Mouse (Mus musculus): ENCODE data around the gene Tmem109. TPM values are rescaled to one million over a fixed set of nuclear protein-coding genes. Genes with fewer than 3 reads are reported as not detected.
A peak's percentile ranks its signal among the peaks of the same experiment; 100 is the strongest.

Gene Tmem109
- polyA plus RNA-seq, 1 experiment, result 223 TPM

DNA sequence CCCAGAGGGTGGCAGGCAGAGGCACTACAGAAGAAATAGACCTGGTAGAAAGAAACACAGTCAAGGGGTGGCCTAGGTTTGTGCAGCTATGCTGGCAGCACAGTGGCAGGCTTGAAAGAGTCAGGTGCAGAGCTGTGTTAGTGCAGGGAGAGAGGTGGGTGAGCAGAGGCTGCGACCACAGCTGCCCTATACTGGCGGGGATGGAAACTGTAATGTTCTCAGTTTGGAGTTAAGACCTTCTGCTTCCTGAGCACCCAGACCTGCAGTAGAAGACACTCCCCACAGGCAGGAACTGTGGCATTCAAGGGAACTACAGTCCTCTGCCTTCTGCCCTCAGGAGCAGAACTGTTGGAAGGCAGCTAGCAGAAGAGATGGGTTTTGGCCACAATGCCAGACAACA is 33.1 kb upstream of the Tmem109 start:
- TF ChIP-seq MAX (IDR thresholded peaks at IDR 0.05; ENCODE audit: low read depth) (no peak), USF1 (IDR thresholded peaks at IDR 0.05; ENCODE audit: low read depth) (no peak), MYOG (IDR thresholded peaks at IDR 0.05; ENCODE audit: control insufficient read depth in 1 of 3, insufficient read depth in 1 of 3, insufficient read length in 2 of 3, low read depth in 2 of 3) (no peak), MYOD1 (IDR thresholded peaks at IDR 0.05; ENCODE audit: control insufficient read depth in 1 of 3, insufficient read length in 2 of 3, low read depth in 2 of 3) (no peak), E2F4 (IDR thresholded peaks at IDR 0.05; ENCODE audit: insufficient read depth) (no peak), REST (IDR thresholded peaks at IDR 0.05; ENCODE audit: insufficient read depth, insufficient read length) (no peak), TCF3 (IDR thresholded peaks at IDR 0.05; ENCODE audit: insufficient read length, low read depth) (no peak), CEBPB (IDR thresholded peaks at IDR 0.05; ENCODE audit: insufficient read depth, poor library complexity, severe bottlenecking) (no peak), POLR2A (IDR thresholded peaks at IDR 0.05; ENCODE audit: insufficient read length, low read depth) (no peak), POLR2AphosphoS2 (IDR thresholded peaks at IDR 0.05; ENCODE audit: insufficient read length, low read depth) (no peak), SRF (IDR thresholded peaks at IDR 0.05; ENCODE audit: control insufficient read depth, insufficient read length, low read depth) (no peak)
- no peak overlapping the region for H3K4me3 ChIP-seq
- H3K27me3 ChIP-seq (ENCODE audit: control insufficient read depth, insufficient read depth, insufficient read length), result peaks cover 10% of the 10 kb centered on the region
- no peak overlapping the region for H3K4me2 ChIP-seq (ENCODE audit: low read depth)
- H3ac ChIP-seq (ENCODE audit: control insufficient read depth, insufficient read length), result no peak overlapping the region
- no peaks in the 10 kb centered on the region for H3K79me2 ChIP-seq (ENCODE audit: control insufficient read depth, insufficient read depth)
- no peaks in the 10 kb centered on the region for H3K36me3 ChIP-seq (ENCODE audit: control insufficient read depth, insufficient read depth)

DNA sequence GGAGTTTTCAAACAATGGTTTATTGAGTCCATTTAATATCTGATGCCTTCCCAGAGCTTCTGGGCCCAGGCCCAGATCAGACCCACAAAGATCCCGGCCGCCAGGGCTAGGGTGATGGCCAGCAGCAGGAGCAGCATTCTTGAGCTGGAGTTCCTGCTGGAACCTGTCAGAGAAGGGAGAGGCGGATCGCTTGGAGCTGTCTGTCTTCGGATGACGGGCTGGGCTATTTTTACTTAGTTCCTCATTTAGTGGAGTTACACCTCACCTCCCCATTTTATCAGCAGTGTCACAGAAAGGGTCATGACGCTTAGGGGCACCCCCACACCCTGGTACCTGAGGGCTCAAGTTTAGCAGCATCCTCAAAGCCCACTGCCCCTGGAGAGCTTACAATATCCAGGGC is 32.5 kb upstream of the Tmem109 start:
- H3K4me3 ChIP-seq, result no peak overlapping the region
- H3ac ChIP-seq (ENCODE audit: control insufficient read depth, insufficient read length), result no peak overlapping the region
- no peaks in the 10 kb centered on the region for H3K79me2 ChIP-seq (ENCODE audit: control insufficient read depth, insufficient read depth)
- TF ChIP-seq TCF12 (IDR thresholded peaks at IDR 0.05; ENCODE audit: insufficient read depth, poor library complexity, severe bottlenecking) (no peak), SRF (IDR thresholded peaks at IDR 0.05; ENCODE audit: control insufficient read depth, insufficient read length, low read depth) (no peak), REST (IDR thresholded peaks at IDR 0.05; ENCODE audit: insufficient read depth, insufficient read length) (no peak), MAX (IDR thresholded peaks at IDR 0.05; ENCODE audit: low read depth) (no peak), USF1 (IDR thresholded peaks at IDR 0.05; ENCODE audit: low read depth) (no peak), MYOD1 (IDR thresholded peaks at IDR 0.05; ENCODE audit: control insufficient read depth in 1 of 3, insufficient read length in 2 of 3, low read depth in 2 of 3) (no peak), CEBPB (IDR thresholded peaks at IDR 0.05; ENCODE audit: insufficient read depth, poor library complexity, severe bottlenecking) (no peak)
- no peak overlapping the region for H3K4me2 ChIP-seq (ENCODE audit: low read depth)
- H3K36me3 ChIP-seq (ENCODE audit: control insufficient read depth, insufficient read depth), result no peaks in the 10 kb centered on the region
- peaks cover 10% of the 10 kb centered on the region for H3K27me3 ChIP-seq (ENCODE audit: control insufficient read depth, insufficient read depth, insufficient read length)

DNA sequence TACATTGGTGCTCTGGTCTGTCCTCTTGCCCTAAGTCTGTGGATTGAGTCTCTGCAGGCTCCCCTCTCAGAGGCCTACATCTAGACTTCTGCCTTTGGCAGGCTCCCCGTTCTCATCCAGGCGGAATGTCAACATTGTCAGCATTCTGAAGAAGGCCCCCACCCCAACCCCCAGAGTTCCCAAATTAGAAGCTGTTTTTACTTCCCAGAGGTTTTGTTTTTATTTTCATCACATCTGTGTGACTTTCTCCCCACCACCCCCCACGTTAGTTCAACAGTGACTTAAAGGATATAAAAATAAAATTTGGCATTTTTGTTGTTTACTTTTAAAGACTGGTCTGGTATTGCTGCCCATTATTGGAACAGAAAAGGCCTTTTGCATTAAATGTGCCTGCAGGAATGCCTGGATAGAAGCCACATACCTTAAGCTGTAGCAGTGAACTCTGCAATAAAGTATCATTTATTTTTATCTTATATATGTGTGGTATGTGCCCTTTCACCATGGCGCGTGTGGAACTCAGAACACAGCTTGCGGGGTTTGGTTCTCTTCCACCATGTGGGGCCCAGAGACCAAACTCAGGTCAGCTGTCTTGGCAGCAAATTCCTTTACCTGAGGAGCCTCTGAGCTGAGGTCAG is 27.4 kb upstream of the Tmem109 start:
- H3K36me3 ChIP-seq (ENCODE audit: control insufficient read depth, insufficient read depth), result peaks cover 12% of the 10 kb centered on the region
- TF ChIP-seq SRF (IDR thresholded peaks at IDR 0.05; ENCODE audit: control insufficient read depth, insufficient read length, low read depth), result no peak
- TF ChIP-seq MYOD1 (IDR thresholded peaks at IDR 0.05; ENCODE audit: control insufficient read depth in 1 of 3, insufficient read length in 2 of 3, low read depth in 2 of 3), result no peak
- TF ChIP-seq E2F4 (IDR thresholded peaks at IDR 0.05; ENCODE audit: insufficient read depth), result no peak
- TF ChIP-seq MAX (IDR thresholded peaks at IDR 0.05; ENCODE audit: low read depth), result no peak
- TF ChIP-seq TCF12 (IDR thresholded peaks at IDR 0.05; ENCODE audit: insufficient read depth, poor library complexity, severe bottlenecking), result no peak
- TF ChIP-seq TCF3 (IDR thresholded peaks at IDR 0.05; ENCODE audit: insufficient read length, low read depth), result no peak
- TF ChIP-seq CEBPB (IDR thresholded peaks at IDR 0.05; ENCODE audit: insufficient read depth, poor library complexity, severe bottlenecking), result no peak
- H3K27me3 ChIP-seq (ENCODE audit: control insufficient read depth, insufficient read depth, insufficient read length), result no peaks in the 10 kb centered on the region
- no peak overlapping the region for H3K4me3 ChIP-seq
- no peak overlapping the region for H3ac ChIP-seq (ENCODE audit: control insufficient read depth, insufficient read length)
- H3K79me2 ChIP-seq (ENCODE audit: control insufficient read depth, insufficient read depth), result no peaks in the 10 kb centered on the region
- H3K4me2 ChIP-seq (ENCODE audit: low read depth), result no peak overlapping the region

DNA sequence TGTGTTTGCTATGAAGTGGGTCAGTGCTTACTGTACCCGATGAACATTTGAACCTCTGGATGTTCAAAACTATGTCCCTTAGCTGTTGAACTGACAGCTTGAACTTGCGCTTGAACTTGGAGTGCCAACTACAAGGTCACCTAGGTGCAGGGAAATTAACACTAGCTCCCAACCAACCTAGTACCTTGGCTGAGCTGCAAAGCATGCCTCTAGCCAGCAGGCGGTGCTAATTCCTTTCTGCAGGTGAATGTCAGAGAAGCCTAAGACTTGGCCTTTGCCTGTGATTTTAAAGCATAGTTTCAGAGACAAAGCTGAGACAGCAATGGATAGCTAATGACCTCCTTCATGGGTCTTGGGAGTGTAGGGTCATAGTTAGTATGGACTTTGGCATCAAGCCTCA is 26.1 kb upstream of the Tmem109 start:
- no peaks in the 10 kb centered on the region for H3K79me2 ChIP-seq (ENCODE audit: control insufficient read depth, insufficient read depth)

GRCm38 (mm10) chr19:10905728-10906000 is 23.9 kb upstream of the Tmem109 start:
- H3K4me3 ChIP-seq, result no peak overlapping the region
- no peaks in the 10 kb centered on the region for H3K79me2 ChIP-seq (ENCODE audit: control insufficient read depth, insufficient read depth)
- no peak for TF ChIP-seq TCF3 (IDR thresholded peaks at IDR 0.05; ENCODE audit: insufficient read length, low read depth)
- no peak for TF ChIP-seq MYOG (IDR thresholded peaks at IDR 0.05; ENCODE audit: control insufficient read depth in 1 of 3, insufficient read depth in 1 of 3, insufficient read length in 2 of 3, low read depth in 2 of 3)
- TF ChIP-seq MYOD1 (IDR thresholded peaks at IDR 0.05; ENCODE audit: control insufficient read depth in 1 of 3, insufficient read length in 2 of 3, low read depth in 2 of 3), result no peak
- no peak for TF ChIP-seq MAX (IDR thresholded peaks at IDR 0.05; ENCODE audit: low read depth)
- TF ChIP-seq POLR2A (IDR thresholded peaks at IDR 0.05; ENCODE audit: insufficient read length, low read depth), result no peak
- TF ChIP-seq POLR2AphosphoS2 (IDR thresholded peaks at IDR 0.05; ENCODE audit: insufficient read length, low read depth), result no peak
- TF ChIP-seq USF1 (IDR thresholded peaks at IDR 0.05; ENCODE audit: low read depth), result no peak
- TF ChIP-seq REST (IDR thresholded peaks at IDR 0.05; ENCODE audit: insufficient read depth, insufficient read length), result no peak
- no peak for TF ChIP-seq E2F4 (IDR thresholded peaks at IDR 0.05; ENCODE audit: insufficient read depth)
- no peak for TF ChIP-seq TCF12 (IDR thresholded peaks at IDR 0.05; ENCODE audit: insufficient read depth, poor library complexity, severe bottlenecking)
- TF ChIP-seq SRF (IDR thresholded peaks at IDR 0.05; ENCODE audit: control insufficient read depth, insufficient read length, low read depth), result no peak
- TF ChIP-seq CEBPB (IDR thresholded peaks at IDR 0.05; ENCODE audit: insufficient read depth, poor library complexity, severe bottlenecking), result no peak
- H3K27me3 ChIP-seq (ENCODE audit: control insufficient read depth, insufficient read depth, insufficient read length), result no peaks in the 10 kb centered on the region
- peaks cover 44% of the 10 kb centered on the region for H3K36me3 ChIP-seq (ENCODE audit: control insufficient read depth, insufficient read depth)
- H3K4me2 ChIP-seq (ENCODE audit: low read depth), result peak overlapping the region; percentile 42
- no peak overlapping the region for H3ac ChIP-seq (ENCODE audit: control insufficient read depth, insufficient read length)

More for the DNA sequence above, 26.1 kb upstream of the Tmem109 start:
- TF ChIP-seq CEBPB (IDR thresholded peaks at IDR 0.05; ENCODE audit: insufficient read depth, poor library complexity, severe bottlenecking) (no peak), REST (IDR thresholded peaks at IDR 0.05; ENCODE audit: insufficient read depth, insufficient read length) (no peak), TCF12 (IDR thresholded peaks at IDR 0.05; ENCODE audit: insufficient read depth, poor library complexity, severe bottlenecking) (no peak), POLR2AphosphoS2 (IDR thresholded peaks at IDR 0.05; ENCODE audit: insufficient read length, low read depth) (no peak), TCF3 (IDR thresholded peaks at IDR 0.05; ENCODE audit: insufficient read length, low read depth) (no peak), POLR2A (IDR thresholded peaks at IDR 0.05; ENCODE audit: insufficient read length, low read depth) (no peak), SRF (IDR thresholded peaks at IDR 0.05; ENCODE audit: control insufficient read depth, insufficient read length, low read depth) (no peak), E2F4 (IDR thresholded peaks at IDR 0.05; ENCODE audit: insufficient read depth) (no peak), MYOD1 (IDR thresholded peaks at IDR 0.05; ENCODE audit: control insufficient read depth in 1 of 3, insufficient read length in 2 of 3, low read depth in 2 of 3) (no peak), USF1 (IDR thresholded peaks at IDR 0.05; ENCODE audit: low read depth) (no peak), MAX (IDR thresholded peaks at IDR 0.05; ENCODE audit: low read depth) (no peak), MYOG (IDR thresholded peaks at IDR 0.05; ENCODE audit: control insufficient read depth in 1 of 3, insufficient read depth in 1 of 3, insufficient read length in 2 of 3, low read depth in 2 of 3) (no peak)
- no peak overlapping the region for H3ac ChIP-seq (ENCODE audit: control insufficient read depth, insufficient read length)
- H3K4me2 ChIP-seq (ENCODE audit: low read depth), result no peak overlapping the region
- no peak overlapping the region for H3K4me3 ChIP-seq
- peaks cover 23% of the 10 kb centered on the region for H3K36me3 ChIP-seq (ENCODE audit: control insufficient read depth, insufficient read depth)
- H3K27me3 ChIP-seq (ENCODE audit: control insufficient read depth, insufficient read depth, insufficient read length), result no peaks in the 10 kb centered on the region

Measured in myocyte (in vitro differentiated cells).